Mouse (Mus musculus) ovary, postnatal 36 days (tissue): Measurements from ENCODE around the gene Atp1b1.

ENCODE experiments used
- DNase-seq: peaks from one replicate; pipeline ENCODE4 v3.0.0; 2022; ENCODE audit warnings: low spot score, mixed read lengths

Atp1b1 gene

DNA sequence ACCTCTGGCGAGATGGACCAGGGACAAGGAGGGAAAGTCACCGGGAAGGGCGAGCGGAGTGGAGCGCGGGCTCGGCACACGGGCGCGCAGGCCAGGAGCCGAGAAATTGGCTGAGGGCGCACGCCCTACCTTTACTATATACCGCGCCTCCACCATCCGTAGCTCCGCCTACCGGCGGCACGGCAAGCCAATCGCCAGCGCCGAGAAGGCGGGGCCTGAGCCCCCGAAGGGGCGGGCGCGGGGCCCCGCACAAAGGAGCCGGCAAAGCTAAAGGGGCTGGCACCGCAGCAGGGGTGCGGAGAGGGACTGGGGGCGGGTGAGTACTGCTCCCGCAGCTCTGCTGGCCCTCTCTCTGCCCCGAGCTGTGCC, at the start of gene Atp1b1:
TSS of gene Atp1b1 (minus strand) at position 111 of the 369 bp plus-strand sequence.
- DNase-seq, result peak; percentile 88

- no peak for DNase-seq
Observed at GRCm38 (mm10) chr1:164505096-164505495, 46.9 kb upstream of the Atp1b1 start.

GRCm38 (mm10) chr1:164503140-164503730, 45.1 kb upstream of the Atp1b1 start:
- DNase-seq, result no peak

DNA sequence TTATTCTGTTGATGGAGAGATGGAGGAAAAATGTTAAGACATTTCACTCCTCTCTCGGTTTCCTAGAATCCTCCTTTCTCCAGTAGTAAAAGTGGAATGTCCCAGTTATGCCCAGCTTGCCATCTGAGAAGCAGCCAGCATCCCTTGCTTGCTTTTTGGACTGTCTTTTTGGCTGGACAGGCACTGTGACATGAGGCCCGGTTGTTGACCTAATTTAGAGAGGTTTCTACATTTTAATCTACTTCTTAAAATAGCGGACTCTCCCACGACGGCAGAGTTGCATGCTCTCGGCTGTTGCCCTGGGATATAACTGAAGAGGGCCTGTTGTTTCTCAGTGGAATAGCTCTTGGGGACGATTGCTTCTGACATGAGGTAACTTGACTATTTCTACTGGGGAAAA, 44.1 kb upstream of the Atp1b1 start:
- no peak for DNase-seq

DNA sequence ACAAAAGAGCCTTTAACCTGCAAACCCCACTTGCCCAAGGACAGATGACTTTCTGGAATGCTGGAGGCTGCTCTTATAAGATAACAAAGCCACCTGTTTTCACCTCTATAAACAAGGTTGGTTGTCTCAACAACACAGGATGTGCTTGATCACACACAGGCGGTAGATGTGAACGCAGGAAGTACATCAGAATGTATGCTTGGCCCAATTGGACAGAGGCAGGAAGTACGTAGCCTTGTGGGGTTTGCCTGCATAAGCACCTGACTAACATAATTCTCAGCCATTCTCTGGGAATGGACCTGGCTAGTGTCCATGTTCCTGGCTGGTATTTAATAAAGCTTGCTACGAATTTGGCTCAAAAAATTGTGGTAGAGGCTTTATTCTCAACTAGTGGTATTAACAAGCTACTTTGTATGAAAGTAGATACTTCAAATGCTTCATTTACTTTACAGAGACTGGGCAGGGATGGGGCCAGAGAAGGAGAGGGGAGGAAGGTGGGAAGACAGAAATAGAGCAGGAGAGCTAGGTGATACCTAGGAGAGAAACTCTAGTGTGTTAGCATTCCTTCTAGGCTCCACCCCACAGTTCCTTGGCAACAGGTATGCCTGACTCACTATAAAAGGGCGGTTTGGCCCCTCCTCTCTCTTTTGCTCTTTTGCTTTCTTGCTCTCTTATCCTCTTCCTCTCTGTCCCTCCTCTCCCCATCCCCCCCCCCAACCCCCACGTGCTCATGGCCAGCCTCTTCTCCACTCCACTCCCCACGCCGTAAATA, 36.8 kb upstream of the Atp1b1 start:
- DNase-seq, result no peak

- DNase-seq, result no peak
Observed at GRCm38 (mm10) chr1:164494215-164494614, 36.1 kb upstream of the Atp1b1 start.

GRCm38 (mm10) chr1:164493042-164493705, 35.0 kb upstream of the Atp1b1 start:
- peak; percentile 17 for DNase-seq

DNA sequence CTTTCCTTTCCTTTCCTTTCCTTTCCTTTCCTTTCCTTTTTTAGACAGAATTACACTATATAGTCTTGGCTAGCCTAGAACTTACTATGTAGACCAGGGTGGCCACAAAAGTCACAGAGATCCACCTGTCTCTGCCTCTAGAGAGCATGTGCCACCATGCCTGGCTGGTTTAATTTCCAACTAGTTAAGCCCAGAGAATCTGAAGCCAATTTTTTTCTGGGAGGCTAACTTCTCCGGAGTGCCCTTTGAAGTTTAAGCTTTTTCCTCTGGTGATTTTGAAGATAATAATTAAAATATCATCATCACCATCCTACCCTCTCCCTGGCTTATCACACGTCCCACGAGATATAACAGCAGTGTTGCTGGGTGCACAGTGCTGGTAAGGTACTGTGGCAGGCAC, 34.3 kb upstream of the Atp1b1 start:
- DNase-seq, result no peak

DNA sequence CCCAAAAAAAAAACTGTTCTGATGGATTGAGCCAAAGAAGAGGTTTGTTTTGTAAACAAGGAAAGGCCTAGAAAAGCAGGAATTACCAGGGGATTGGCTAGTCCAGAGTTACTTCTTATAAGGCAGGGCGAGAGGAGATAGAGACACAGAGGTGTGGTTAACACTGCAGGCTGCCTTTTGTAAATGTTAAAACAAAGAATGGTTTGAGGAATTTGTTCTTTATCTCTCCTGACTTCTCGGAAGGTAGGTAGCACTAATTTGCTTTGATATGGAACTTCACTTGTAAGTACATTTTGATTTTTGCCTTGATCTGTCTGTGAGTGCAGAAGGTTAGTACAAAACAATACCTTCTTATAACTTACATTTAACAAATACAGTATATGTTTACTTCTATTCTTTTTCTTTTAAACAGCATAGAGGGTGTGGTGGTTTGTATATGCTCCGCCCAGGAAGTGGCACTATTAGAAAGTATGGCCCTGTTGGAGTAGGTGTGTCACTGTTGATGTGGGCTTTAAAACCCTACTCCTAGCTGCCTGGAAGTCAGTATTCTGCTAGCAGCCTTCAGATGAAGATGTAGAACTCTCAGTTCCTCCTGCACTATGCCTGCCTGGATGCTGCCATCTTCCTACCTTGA, 31.9 kb upstream of the Atp1b1 start:
- DNase-seq, result no peak

- no peak for DNase-seq
Observed at GRCm38 (mm10) chr1:164483728-164484127, 25.6 kb upstream of the Atp1b1 start.

DNA sequence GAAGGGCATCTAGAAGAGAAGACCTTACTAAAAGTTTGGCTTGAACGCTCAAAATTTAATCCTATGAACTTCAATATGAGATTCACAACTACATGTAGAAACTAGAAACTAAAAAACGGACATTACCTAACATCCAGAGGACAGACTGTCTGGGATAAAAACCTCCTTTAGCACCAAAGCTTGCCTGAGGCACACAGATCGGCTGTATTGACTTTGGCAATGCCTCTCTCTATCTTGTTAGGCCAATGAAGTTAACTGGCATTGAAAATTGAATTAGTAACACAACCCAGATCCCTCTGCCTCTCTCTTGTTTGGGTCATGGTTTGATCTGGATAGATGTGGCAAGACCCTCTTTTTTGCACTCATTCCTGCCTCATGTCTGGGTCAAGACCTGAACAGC, 24.7 kb upstream of the Atp1b1 start:
- no peak for DNase-seq

GRCm38 (mm10) chr1:164481645-164482354, 23.6 kb upstream of the Atp1b1 start:
- DNase-seq, result no peak

DNA sequence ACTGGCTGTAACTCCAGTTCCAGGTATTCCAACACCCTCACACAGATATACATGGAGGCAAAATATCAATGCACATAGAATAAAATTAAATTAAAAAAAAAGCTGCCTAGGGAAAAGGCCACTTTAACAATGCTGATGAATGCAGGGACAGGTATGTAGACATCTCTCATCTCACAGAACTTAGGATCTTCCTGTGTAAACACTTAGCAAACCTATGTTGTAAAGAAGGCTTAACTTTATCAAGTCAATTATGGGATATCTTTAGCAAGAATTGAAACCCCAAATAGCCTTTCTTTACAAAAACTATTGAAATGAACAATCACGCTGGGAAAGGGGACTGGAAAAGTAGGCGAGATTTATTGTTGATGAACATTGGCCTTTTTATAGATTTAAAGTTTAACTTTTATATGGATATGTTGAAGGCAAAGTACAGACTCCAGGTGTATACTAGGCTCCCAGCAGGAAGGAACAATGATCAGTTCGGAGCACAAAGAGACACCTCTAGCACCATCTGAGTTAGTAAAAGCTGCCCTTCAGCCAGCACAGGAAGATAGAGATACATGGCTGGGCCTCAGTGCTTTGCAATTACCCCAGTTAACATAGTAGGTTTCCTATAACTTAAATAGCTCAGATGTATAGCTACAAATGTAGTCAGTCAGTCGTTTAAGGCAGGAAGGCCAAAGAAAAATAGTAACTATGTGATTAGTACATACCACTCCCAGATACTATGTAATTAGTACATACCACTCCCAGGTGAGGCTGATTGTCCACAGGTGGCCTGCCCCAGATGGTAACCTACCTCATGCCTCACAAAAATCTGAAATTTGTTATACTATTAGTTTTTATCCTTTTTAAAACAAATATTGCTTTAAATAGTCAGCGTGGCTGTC, 22.8 kb upstream of the Atp1b1 start:
- no peak for DNase-seq

DNA sequence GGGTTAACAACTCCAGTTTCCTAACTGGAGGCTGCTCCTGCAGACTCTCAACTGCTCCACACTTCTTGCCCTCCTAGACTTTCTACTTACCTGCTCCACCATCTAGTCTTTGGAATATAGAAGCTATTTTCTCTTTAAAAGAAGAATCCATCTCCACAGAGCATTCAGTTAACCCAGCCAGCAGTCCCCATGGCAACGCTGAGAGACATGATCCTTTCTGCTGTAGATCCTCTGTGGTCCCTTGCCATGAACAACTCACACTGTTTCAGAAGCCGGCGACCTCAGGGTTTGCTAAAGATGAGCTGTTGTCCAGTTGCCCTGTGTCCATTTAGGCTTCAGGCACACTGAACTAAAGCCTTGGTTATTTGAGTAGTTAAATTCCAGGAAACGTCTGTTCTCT, 17.7 kb upstream of the Atp1b1 start:
- DNase-seq, result no peak

DNA sequence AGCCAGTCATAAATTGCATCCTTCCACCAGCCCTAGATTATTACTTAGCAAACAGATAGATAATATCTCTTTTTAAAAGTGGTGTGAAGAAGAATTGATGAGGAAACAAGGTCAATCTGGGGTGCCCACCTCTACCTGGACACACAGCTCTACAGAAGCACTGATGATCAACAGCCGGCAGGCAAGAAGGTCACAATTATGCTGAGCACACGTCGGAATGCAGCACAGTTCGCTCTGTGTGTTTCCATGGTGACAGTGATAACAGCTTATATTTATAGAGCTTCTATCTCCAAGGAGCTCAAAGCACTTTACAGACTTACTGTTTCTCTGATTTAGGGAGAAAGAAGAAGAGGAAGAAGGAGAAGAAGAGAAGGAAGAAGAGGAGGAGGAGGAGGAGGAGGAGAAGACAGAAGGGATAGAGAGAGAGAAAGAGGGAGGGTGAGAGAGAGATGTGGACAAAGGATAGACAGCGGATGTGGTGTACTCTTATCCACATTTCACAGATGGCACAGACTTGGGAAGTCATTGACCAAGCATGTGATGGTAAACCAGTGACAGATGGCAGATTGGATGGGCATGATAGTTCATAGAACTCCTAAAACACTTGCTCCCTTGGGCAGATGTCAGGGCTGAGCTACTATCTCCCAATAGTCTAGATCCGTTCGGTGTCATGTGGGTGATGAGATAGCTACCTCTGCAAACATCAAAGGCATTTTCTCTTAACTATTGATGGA, 16.8 kb upstream of the Atp1b1 start:
- DNase-seq, result no peak

- DNase-seq, result no peak
Observed at GRCm38 (mm10) chr1:164474310-164474709, 16.2 kb upstream of the Atp1b1 start.

DNA sequence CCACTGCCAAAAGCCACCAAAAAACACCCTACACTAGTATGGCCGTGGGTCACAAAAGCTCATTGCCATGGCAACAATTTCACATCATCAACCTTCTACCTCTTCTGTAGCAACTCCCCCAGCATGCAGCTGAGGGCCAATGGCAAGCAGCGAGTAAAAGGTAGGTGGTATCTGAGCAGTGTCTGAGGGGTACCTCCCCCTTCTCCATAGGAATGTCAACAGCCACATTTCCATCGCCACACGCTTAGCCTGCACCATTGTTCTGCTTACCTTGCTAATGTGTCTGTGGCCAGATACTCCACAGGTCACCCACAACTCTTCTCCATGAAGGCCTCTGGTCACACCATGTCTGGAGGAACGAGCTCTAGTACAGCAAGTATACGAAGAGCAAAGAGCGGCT, 15.2 kb upstream of the Atp1b1 start:
- no peak for DNase-seq

DNA sequence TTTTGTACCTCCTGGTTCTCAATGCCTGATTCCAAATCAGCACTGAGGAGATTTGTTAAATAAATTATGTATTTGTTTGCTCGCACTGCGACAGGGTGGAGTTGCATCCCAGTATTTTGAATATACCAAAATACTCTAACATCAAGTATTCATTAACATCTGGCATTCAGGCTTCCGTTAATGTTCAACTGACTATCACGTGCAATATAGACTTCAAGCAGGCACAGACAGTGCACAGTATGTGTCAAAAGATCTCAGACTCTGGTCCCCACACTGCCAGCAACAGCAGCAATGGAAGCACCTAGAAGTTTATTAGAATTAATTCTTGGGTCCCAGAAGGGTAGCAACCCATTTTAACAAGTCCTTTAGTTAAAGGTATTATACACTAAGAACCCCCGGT, 13.5 kb upstream of the Atp1b1 start:
- no peak for DNase-seq

DNA sequence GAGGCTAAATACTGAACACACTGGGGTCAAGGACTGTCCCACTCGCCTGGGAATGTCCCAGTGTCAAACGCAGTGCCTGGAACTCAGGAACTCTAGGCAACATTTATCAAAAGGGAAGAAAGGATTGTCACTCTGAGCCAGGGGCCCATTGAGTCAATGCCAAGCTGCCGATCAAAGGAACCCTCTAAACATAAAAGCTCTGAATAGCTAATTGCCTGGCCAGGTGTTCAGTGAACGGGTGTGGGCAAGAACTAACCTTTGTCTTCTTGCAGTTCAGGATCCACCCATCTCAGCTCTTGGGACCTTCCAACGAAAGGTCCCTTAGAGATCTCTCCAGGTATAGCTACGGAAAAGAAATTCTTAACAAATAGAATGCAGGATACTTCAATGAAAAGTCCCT, 12.8 kb upstream of the Atp1b1 start:
- DNase-seq, result no peak

GRCm38 (mm10) chr1:164468329-164468728, 10.2 kb upstream of the Atp1b1 start:
- DNase-seq, result no peak

- no peak for DNase-seq
Observed at GRCm38 (mm10) chr1:164467406-164467805, 9.3 kb upstream of the Atp1b1 start.
